Mouse (Mus musculus) CH12.LX (cell line): ENCODE results near the gene S100a14. TPM values are rescaled to one million over a fixed set of nuclear protein-coding genes. Genes with fewer than 3 reads are reported as not detected.
A peak's percentile ranks its signal among the peaks of the same experiment; 100 is the strongest.

Source experiments
- DNase-seq: peaks from one replicate; pipeline ENCODE4 v3.0.0-alpha.2; 2013; ENCODE audit errors: extremely low read depth
- H3K27ac ChIP-seq: 2 replicates; pipeline ENCODE4 v1.5.1; 2012; ENCODE audit warnings: low read depth, mild to moderate bottlenecking, control low read depth, moderate library complexity; ENCODE audit not compliant: insufficient read depth
- H3K27me3 ChIP-seq: replicated peaks from 2 replicates; pipeline ENCODE3; 2012; ENCODE audit warnings: inconsistent platforms
- H3K36me3 ChIP-seq, 2 experiments: replicated peaks in 1 of 2; 2 replicates each; pipeline versions ENCODE3 to v1.6.1; 2012; ENCODE audit warnings: inconsistent platforms in 1 of 2, low read length in 1 of 2, mild to moderate bottlenecking in 1 of 2, mixed read lengths in 1 of 2, moderate library complexity in 1 of 2; ENCODE audit not compliant: control insufficient read depth in 1 of 2, insufficient read depth in 1 of 2
- H3K4me1 ChIP-seq, 2 experiments: 2 replicates each; pipeline ENCODE4 v1.6.1; 2012; ENCODE audit warnings: inconsistent platforms in 1 of 2, moderate library complexity in 1 of 2; ENCODE audit not compliant: insufficient read depth in 2 of 2, control insufficient read depth in 1 of 2
- H3K4me2 ChIP-seq: 2 replicates; pipeline ENCODE4 v1.6.1; 2012; ENCODE audit warnings: low read depth, mild to moderate bottlenecking, control low read depth; ENCODE audit not compliant: poor library complexity, insufficient read depth, severe bottlenecking
- H3K4me3 ChIP-seq, 3 experiments: fragments of 150-350 bp in 1 of 3; sonication (generic) in 1 of 3; replicated peaks in 1 of 3; 2 replicates each; pipeline versions ENCODE3 to v1.5.1; 2011 to 2012; ENCODE audit warnings: low read depth in 2 of 3, low read length in 2 of 3, mild to moderate bottlenecking in 2 of 3, moderate library complexity in 2 of 3, control low read depth in 1 of 3, improper control_type of control experiment in 1 of 3, inconsistent platforms in 1 of 3, mixed read lengths in 1 of 3; ENCODE audit not compliant: poor library complexity in 1 of 3
- H3K79me2 ChIP-seq: replicated peaks from 2 replicates; pipeline ENCODE4 v1.6.1; 2012; ENCODE audit warnings: mild to moderate bottlenecking, moderate library complexity; ENCODE audit not compliant: control insufficient read depth, poor library complexity, insufficient read depth, severe bottlenecking; ENCODE audit errors: extremely low read depth
- H3K9ac ChIP-seq: 2 replicates; pipeline ENCODE4 v1.6.1; 2012; ENCODE audit warnings: low read depth, mild to moderate bottlenecking, control low read depth, moderate library complexity; ENCODE audit not compliant: insufficient read depth
- H3K9me3 ChIP-seq: replicated peaks from 2 replicates; pipeline ENCODE3; 2012; ENCODE audit warnings: low read length, inconsistent platforms, mixed read lengths
- BHLHE40 ChIP-seq: IDR thresholded peaks from 2 replicates; pipeline ENCODE4 v1.6.1; 2011; ENCODE audit warnings: mild to moderate bottlenecking, low read depth, low read length, improper control_type of control experiment
- CHD1 ChIP-seq: IDR thresholded peaks from 2 replicates; pipeline ENCODE4 v1.6.1; 2012; ENCODE audit warnings: low read depth, low read length, improper control_type of control experiment, inconsistent platforms
- CHD2 ChIP-seq: IDR thresholded peaks from 2 replicates; pipeline ENCODE4 v1.6.1; 2011; ENCODE audit warnings: low read length, improper control_type of control experiment
- ELF1 ChIP-seq: IDR thresholded peaks from 2 replicates; pipeline ENCODE4 v1.6.1; 2014; ENCODE audit warnings: low read depth, mild to moderate bottlenecking, inconsistent platforms, low read length, improper control_type of control experiment
- EP300 ChIP-seq: IDR thresholded peaks from 2 replicates; pipeline ENCODE4 v1.6.1; 2011; ENCODE audit warnings: low read length, improper control_type of control experiment
- IRF4 ChIP-seq: IDR thresholded peaks from 2 replicates; pipeline ENCODE4 v1.6.1; 2014; ENCODE audit warnings: low read depth, mild to moderate bottlenecking, inconsistent platforms, low read length, improper control_type of control experiment
- JUND ChIP-seq: conservative IDR thresholded peaks from 2 replicates; pipeline ENCODE4 v1.6.1; 2011; ENCODE audit warnings: low read depth, low read length, improper control_type of control experiment
- MAZ ChIP-seq: IDR thresholded peaks from 2 replicates; pipeline ENCODE4 v1.6.1; 2012; ENCODE audit warnings: low read depth, mild to moderate bottlenecking, inconsistent platforms, low read length, improper control_type of control experiment, moderate library complexity
- MEF2A ChIP-seq: IDR thresholded peaks from 2 replicates; pipeline ENCODE4 v1.6.1; 2014; ENCODE audit warnings: low read depth, mild to moderate bottlenecking, inconsistent platforms, low read length, improper control_type of control experiment, borderline replicate concordance
- MYC ChIP-seq: IDR thresholded peaks from 2 replicates; pipeline ENCODE4 v1.6.1; 2011; ENCODE audit warnings: low read depth, mild to moderate bottlenecking, improper control_type of control experiment, low read length
- NELFE ChIP-seq: IDR thresholded peaks from 2 replicates; pipeline ENCODE4 v1.6.1; 2011; ENCODE audit warnings: low read depth, low read length, improper control_type of control experiment
- POLR2A ChIP-seq: IDR thresholded peaks from 2 replicates; pipeline ENCODE4 v1.6.1; 2011; ENCODE audit warnings: low read depth, mild to moderate bottlenecking, improper control_type of control experiment, low read length
- POLR2AphosphoS2 ChIP-seq: IDR thresholded peaks from 2 replicates; pipeline ENCODE4 v1.6.1; 2011; ENCODE audit warnings: low read depth, low read length, improper control_type of control experiment
- RCOR1 ChIP-seq: conservative IDR thresholded peaks from 2 replicates; pipeline ENCODE4 v1.6.1; 2012; ENCODE audit warnings: low read depth, mild to moderate bottlenecking, inconsistent platforms, low read length, improper control_type of control experiment
- SIN3A ChIP-seq: IDR thresholded peaks from 2 replicates; pipeline ENCODE4 v1.6.1; 2012; ENCODE audit warnings: low read length, improper control_type of control experiment, inconsistent platforms
- SMC3 ChIP-seq: IDR thresholded peaks from 2 replicates; pipeline ENCODE4 v1.6.1; 2011; ENCODE audit warnings: low read depth, low read length, improper control_type of control experiment
- TCF12 ChIP-seq: IDR thresholded peaks from 2 replicates; pipeline ENCODE4 v1.6.1; 2014; ENCODE audit warnings: low read depth, mild to moderate bottlenecking, inconsistent platforms, low read length, improper control_type of control experiment
- UBTF ChIP-seq: IDR thresholded peaks from 2 replicates; pipeline ENCODE4 v1.6.1; 2012; ENCODE audit warnings: low read depth, mild to moderate bottlenecking, inconsistent platforms, low read length, improper control_type of control experiment, moderate library complexity
- USF2 ChIP-seq: conservative IDR thresholded peaks from 2 replicates; pipeline ENCODE4 v1.6.1; 2011; ENCODE audit warnings: low read depth, low read length, improper control_type of control experiment
- ZC3H11A ChIP-seq: IDR thresholded peaks from 2 replicates; pipeline ENCODE4 v1.6.1; 2012; ENCODE audit warnings: low read depth, mild to moderate bottlenecking, inconsistent platforms, low read length, improper control_type of control experiment
- ZNF384 ChIP-seq: IDR thresholded peaks from 2 replicates; pipeline ENCODE4 v1.6.1; 2012; ENCODE audit warnings: low read depth, low read length, improper control_type of control experiment, inconsistent platforms
- dilution Hi-C: fragments of 300-500 bp; cut with MboI; formaldehyde crosslinking; loops from 2 replicates; pipeline ENCODE4 v1.14.3; 2020; ENCODE audit warnings: low sequenced_read_pairs; ENCODE audit not compliant: extremely low pct_unique_long_range_greater_than_20kb, extremely low pct_ligation_motif_present
- in situ Hi-C: fragments of 300-500 bp; cut with MboI; formaldehyde crosslinking; loops from 3 replicates; pipeline ENCODE4 v1.14.3; 2019; ENCODE audit warnings: low sequenced_read_pairs, low pct_ligation_motif_present, low pct_unique_long_range_greater_than_20kb, mixed read lengths
- polyA plus RNA-seq: library from polyadenylated mRNA; unstranded; fragments of >175 nt; gene quantifications from 2 replicates; pipeline ENCODE4 v1.2.1, GENCODE M21; 2012; ENCODE audit warnings: low read depth; ENCODE audit not compliant: insufficient read length
- total RNA-seq, 2 experiments: library from RNA; depleted of rRNA; stranded (reverse); fragments of 300-350 nt in 1 of 2; fragments of >200 nt in 1 of 2; gene quantifications; 2 replicates each; pipeline ENCODE4 v1.2.3; 2012 to 2014

The S100a14 gene
- total and polyA plus RNA-seq, 3 experiments: not detected

GRCm38 (mm10) chr3:90509747-90510123 lies 16.9 kb upstream of the S100a14 start:
- TF ChIP-seq MYC (0 out of 2 replicates have a peak, but pooled peaks have one; percentile 1), NELFE (no peak)
- H3K79me2 ChIP-seq: peaks cover 32% of the 10 kb centered on the region
- peak overlapping the region; percentile 73 for H3K4me2 ChIP-seq
- DNase-seq: no peak
- peaks cover 20 to 36% of the 10 kb centered on the region in 2 experiments for H3K36me3 ChIP-seq
- in situ Hi-C loops (loop anchor here (5.0 kb wide), 1 partner anchor 103 kb away; the partner anchor contains the start of gene S100a6), dilution Hi-C loops (no loop called here)
- H3K27ac ChIP-seq: peak overlapping the region; percentile 45
- H3K27me3 ChIP-seq: no peaks in the 10 kb centered on the region
- H3K9me3 ChIP-seq: no peaks in the 10 kb centered on the region
- peaks cover 0 to 41% of the 10 kb centered on the region in 2 experiments; a peak in 2 of 4 replicates for H3K4me1 ChIP-seq
- H3K9ac ChIP-seq: peak overlapping the region; percentile 50
- H3K4me3 ChIP-seq: peak overlapping the region; percentile 8 to 86 (median 78)

GRCm38 (mm10) chr3:90512276-90512675 lies 14.4 kb upstream of the S100a14 start:
- Histone ChIP-seq H3K4me3 (no peak overlapping the region), H3K4me2 (no peak overlapping the region), H3K27me3 (no peaks in the 10 kb centered on the region), H3K9ac (no peak overlapping the region), H3K27ac (no peak overlapping the region), H3K9me3 (no peaks in the 10 kb centered on the region), H3K79me2 (peaks cover 18% of the 10 kb centered on the region), H3K36me3 (peaks cover 4 to 19% of the 10 kb centered on the region in 2 experiments), H3K4me1 (peaks cover 9 to 26% of the 10 kb centered on the region in 2 experiments; a peak in 2 of 4 replicates)
- DNase-seq: no peak
- in situ Hi-C loops: no loop called here
- TF ChIP-seq CHD2: no peak
- TF ChIP-seq BHLHE40: no peak
- TF ChIP-seq POLR2AphosphoS2: no peak
- no peak for TF ChIP-seq SMC3
- dilution Hi-C loops: no loop called here

GRCm38 (mm10) chr3:90512948-90513642 lies 13.6 kb upstream of the S100a14 start:
- H3K9ac ChIP-seq: no peak overlapping the region
- DNase-seq: no peak
- H3K4me3 ChIP-seq: no peak overlapping the region
- H3K79me2 ChIP-seq: peaks cover 10% of the 10 kb centered on the region
- H3K27me3 ChIP-seq: no peaks in the 10 kb centered on the region
- H3K4me2 ChIP-seq: no peak overlapping the region
- no peak overlapping the region for H3K27ac ChIP-seq
- H3K4me1 ChIP-seq: peaks cover 9 to 18% of the 10 kb centered on the region in 2 experiments; a peak in 2 of 4 replicates
- dilution Hi-C loops: no loop called here
- H3K36me3 ChIP-seq: peaks cover 2 to 20% of the 10 kb centered on the region in 2 experiments
- TF ChIP-seq RCOR1 (no peak), UBTF (no peak), CHD1 (no peak), EP300 (no peak), MAZ (no peak), USF2 (no peak), POLR2A (no peak), ZNF384 (no peak), JUND (no peak), ELF1 (no peak), CHD2 (no peak), MEF2A (no peak), ZC3H11A (no peak), SIN3A (no peak), IRF4 (no peak), TCF12 (no peak)
- in situ Hi-C loops: no loop called here
- H3K9me3 ChIP-seq: no peaks in the 10 kb centered on the region
